11 mouse cellular contexts compared by ENCODE assay signal in genomic region chr4:128317951-128318350, GRCm38 (mm10). TPM values are rescaled to one million over a fixed set of nuclear protein-coding genes. Genes with fewer than 3 reads are reported as not detected.
DNase-seq lines count a peak whose midpoint lies in the region.
"Had no signal": no experiment of that assay in that cellular context is flagged by ENCODE, and none has a peak within 500 bp of the region (broad histone marks: within the 10 kb centered on the region; RNA-seq: fewer than 3 reads in every experiment).

No protein-coding gene starts in this region.

- peak; percentile 52 for DNase-seq in heart, postnatal 4 days
- no peak for DNase-seq in heart, embryonic 10.5 days (ENCODE audit: low spot score)
- DNase-seq in right cerebral cortex, postnatal 14 days: peak; percentile 48
- DNase-seq in right cerebral cortex, adult 18-20 months: no peak
- peak; percentile 4 for DNase-seq in forelimb bud, embryonic 11.5 days (ENCODE audit: low read depth, low spot score)
- DNase-seq in T-cell, adult 2 months (ENCODE audit: low spot score): no peak
- DNase-seq in thymus, postnatal 0 days (ENCODE audit: low spot score): no peak

- no peaks in the 10 kb centered on the region for H3K4me1 ChIP-seq in heart, embryonic 10.5 days
- H3K4me1 ChIP-seq: limb, embryonic 15.5 days; midbrain, embryonic 15.5 days had no signal

- WGBS in heart, embryonic 10.5 days: 90% methylated on average over 4 of the region's 4 CpGs

- H3K9me3 ChIP-seq in heart, embryonic 10.5 days: no peaks in the 10 kb centered on the region
- H3K9me3 ChIP-seq: limb, embryonic 15.5 days; midbrain, embryonic 15.5 days had no signal

- H3K4me3 ChIP-seq in heart, embryonic 10.5 days: no peak overlapping the region
- H3K4me3 ChIP-seq: limb, embryonic 15.5 days; midbrain, embryonic 15.5 days had no signal

- no peaks in the 10 kb centered on the region for H3K27me3 ChIP-seq in heart, embryonic 10.5 days (ENCODE audit: insufficient read depth, poor library complexity, severe bottlenecking)
- H3K27me3 ChIP-seq: limb, embryonic 15.5 days; midbrain, embryonic 15.5 days had no signal

- no peak overlapping the region for H3K27ac ChIP-seq in heart, embryonic 10.5 days
- H3K27ac ChIP-seq: limb, embryonic 15.5 days; midbrain, embryonic 15.5 days had no signal

- no peaks in the 10 kb centered on the region for H3K36me3 ChIP-seq in heart, embryonic 10.5 days
- H3K36me3 ChIP-seq: limb, embryonic 15.5 days had no signal

RNA-seq across cellular contexts. Expression of gene Hmgb4, which starts 57.2 kb away (rescaled TPM):
- total RNA-seq in heart, postnatal 4 days (2021): not detected
- polyA plus RNA-seq in heart, embryonic 10.5 days (2016; fragmentation: Nextera tagmentation; extraction: Ambion mirVana): not detected in 2 replicates
- not detected in 2 replicates for polyA plus RNA-seq in thymus, postnatal 0 days (2015; fragmentation: Nextera tagmentation; extraction: Ambion mirVana)
- total RNA-seq: MEL had no signal
- polyA plus RNA-seq: kidney, embryonic 14.5 days; limb, embryonic 15.5 days had no signal

Comparison
In these comparisons a context has a peak if more than half of its experiments do, and no peak if none do; other contexts are left out.
1. DNase-seq: peak in heart, postnatal 4 days (single experiment), right cerebral cortex, postnatal 14 days (single experiment) and forelimb bud, embryonic 11.5 days (single experiment); none in heart, embryonic 10.5 days (single experiment), right cerebral cortex, adult 18-20 months (single experiment), T-cell, adult 2 months (single experiment) and thymus, postnatal 0 days (single experiment).